Mouse (Mus musculus): ENCODE results near the gene Vangl2. TPM values are rescaled to one million over a fixed set of nuclear protein-coding genes. Genes with fewer than 3 reads are reported as not detected.

Vangl2 gene
- total RNA-seq, 2 experiments from 2014 or later, result 17.4 to 21.5 TPM

DNA sequence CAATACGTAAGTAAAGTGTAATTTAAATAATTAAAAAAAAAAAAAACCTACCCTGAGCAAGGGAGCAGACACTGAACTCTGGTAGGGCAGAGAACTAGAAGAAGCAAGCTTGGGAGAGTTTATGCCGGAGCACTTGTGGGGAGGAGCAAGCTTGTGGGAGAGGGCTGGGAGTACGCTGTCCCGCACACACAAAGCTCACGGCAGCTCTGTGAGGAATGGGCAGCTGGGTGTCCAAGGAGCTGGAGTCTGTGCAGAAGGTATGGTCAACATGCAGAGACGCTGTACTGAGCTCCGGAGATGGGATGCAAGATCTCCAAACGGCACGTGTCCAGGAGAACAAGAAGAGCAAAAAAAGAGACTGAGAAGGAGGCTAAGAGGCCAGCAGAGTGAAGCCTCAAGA lies 13.5 kb downstream of the Vangl2 start:
- DNase-seq (ENCODE audit: low spot score in 2 of 2), result no peak
- intact Hi-C loops (cut with DNase I), result no loop called here

DNA sequence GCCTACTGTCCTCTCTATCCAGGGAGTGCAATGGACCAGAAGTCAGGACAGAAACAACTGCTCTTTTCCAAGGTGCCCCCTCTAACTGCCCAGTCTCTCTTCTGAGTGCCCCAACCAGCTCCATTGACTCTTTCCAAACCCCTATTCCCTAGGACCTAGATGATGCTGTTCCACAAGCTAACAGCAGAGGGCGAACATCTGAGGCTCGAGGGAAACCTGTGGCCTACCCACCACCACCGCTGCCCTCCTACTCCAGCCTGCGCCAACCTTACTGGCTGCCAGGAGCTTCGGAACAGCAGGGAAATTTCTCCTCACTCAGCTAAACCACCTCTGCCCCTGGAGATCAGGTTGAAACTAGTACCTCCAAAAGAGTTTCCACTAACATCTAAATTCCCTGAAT lies 16.2 kb downstream of the Vangl2 start:
- DNase-seq (ENCODE audit: low spot score in 2 of 2), result peak; percentile 63 to 78
- intact Hi-C loops (cut with DNase I), result no loop called here

DNA sequence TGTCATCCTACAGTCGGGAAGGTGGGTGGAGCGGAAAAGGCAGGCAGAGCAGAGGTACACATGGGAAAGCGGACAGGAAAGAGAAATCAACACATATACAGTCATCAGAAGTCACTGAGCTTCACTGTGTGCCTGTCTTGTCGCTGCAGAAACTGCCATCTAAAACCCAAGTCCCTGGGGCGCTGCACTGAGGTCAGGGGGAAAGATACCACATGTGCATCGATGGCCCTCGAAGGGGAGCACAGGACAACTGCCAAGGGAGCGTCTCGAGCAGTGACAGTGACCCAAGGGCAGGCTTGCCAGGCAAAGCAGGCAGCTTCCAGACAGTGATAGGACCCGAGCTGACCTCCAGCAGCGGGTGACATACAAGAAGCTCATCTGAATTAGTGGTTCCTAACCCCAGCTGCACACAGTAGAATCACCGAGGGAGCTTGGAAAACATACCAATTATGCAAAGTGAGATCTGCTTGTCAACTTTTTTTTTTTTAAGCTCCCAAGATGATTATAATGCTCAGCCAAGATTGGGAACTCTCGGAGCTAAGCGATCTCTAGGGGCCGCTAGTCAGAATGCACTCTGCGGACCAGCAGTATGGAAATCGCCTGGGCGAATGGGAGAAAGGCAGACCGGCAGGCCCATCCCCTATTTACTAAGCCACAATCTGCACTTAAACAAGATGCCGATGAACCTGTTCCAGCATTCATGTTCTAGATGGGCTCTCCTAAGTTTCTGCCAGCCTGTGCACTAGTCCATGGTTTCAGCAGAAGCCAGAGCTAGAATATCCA lies 18.0 kb downstream of the Vangl2 start:
- intact Hi-C loops (cut with DNase I), result no loop called here
- no peak for DNase-seq (ENCODE audit: low spot score in 2 of 2)

DNA sequence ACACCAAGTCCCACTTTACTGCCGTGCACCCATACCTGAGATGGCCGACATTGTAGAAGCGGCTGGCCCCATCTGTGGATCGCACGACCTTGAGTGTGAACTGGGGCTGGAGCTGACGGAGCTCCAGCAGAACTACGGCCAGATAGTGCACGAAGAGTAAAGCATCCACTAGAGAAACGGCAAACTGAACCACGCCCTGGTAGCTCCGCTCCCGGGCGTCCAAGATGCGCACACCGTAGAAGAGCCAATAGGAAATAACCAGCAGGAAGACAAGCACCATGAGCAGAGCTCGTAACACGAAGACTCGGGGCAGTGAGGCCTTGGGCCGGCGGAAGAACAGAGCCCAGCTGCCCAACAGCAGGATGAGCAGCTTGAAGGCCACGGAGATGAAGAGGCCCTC lies 18.8 kb downstream of the Vangl2 start:
- no peak for DNase-seq (ENCODE audit: low spot score in 2 of 2)
- intact Hi-C loops (cut with DNase I), result no loop called here

DNA sequence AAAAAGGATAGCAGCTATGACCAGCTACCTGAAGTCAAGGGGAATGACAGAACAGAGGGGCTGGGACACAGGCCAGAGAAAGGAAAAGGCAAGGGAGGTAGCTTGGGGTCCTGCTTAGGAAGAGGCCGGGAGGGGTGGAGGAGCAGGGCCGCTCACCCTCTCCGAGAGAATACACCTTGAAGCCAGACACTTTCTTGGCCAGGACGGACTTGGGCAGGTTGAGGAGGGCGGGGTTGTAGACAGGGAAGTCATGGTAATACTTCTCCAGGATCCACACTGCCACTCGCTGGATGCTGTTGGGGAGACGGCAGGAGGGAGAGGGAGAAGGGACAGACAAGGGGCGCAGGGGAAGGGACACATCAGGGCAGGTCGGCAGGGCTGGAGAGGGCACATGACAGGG lies 19.9 kb downstream of the Vangl2 start:
- intact Hi-C loops (cut with DNase I), result no loop called here
- no peak for DNase-seq (ENCODE audit: low spot score in 2 of 2)

DNA sequence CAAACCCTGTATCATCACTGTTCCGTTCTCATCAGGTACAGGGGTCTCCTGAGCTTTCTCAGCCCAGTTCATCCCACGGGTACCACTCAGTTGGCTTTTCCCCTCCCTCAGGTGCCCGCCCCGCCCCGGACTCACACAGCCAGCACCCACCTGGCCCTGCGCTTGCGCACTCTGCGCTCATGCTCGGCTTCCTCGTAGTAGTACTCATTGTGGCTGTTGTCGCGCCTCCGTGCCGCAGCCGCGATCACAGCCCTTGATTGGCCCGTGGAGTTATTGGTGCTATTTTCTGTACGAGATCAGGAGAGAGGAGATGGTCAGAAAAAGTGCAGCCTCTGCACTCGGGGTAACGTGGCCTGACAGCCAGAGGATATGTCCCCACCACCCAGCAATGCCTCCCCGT lies 20.5 kb downstream of the Vangl2 start:
- intact Hi-C loops (cut with DNase I), result no loop called here

DNA sequence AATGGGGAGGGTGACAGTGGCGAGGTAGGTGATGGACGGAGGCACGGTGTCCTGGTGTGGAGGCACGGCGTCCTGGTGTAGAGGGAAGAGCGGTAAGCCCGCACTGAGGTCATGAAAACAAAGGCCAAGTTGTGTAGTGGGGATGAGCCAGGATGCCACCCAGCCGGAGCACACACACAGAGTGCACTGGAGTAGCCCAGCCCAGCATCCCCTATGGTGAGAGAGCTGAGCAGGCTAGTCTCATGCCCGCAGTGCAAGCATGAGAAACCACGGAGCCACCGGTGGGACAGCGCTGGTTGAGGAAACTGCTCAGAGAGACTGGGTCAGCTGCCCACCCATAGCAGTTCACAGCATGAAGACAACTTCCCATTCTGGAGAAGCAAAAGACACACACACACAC lies 26.6 kb downstream of the Vangl2 start:
- DNase-seq (ENCODE audit: low spot score in 2 of 2), result no peak
- intact Hi-C loops (cut with DNase I), result loop anchor here (5.0 kb wide), 1 partner anchor 184 kb away; no protein-coding TSS in a partner anchor

More for the DNA sequence above, 20.5 kb downstream of the Vangl2 start:
- DNase-seq (ENCODE audit: low spot score in 2 of 2), result no peak

DNA sequence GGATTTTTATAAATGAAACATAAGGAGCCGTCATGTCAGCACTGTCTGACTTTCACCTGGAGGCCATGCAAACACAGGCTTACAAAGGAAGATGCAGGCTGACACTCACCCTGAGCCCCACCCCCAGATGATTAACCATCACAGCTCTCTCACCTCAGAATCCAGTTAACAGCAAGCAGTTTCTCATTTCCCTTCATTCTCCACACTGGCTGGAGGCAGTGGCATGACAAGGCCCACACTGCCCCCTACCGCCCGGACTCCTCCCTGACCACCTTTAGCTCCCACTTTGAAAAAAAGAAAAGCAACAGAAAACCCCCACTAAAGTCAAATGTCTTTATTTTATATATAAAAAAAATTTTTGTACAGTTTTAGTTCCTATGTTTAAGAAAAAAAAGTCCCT lies 27.6 kb downstream of the Vangl2 start:
- DNase-seq (ENCODE audit: low spot score in 2 of 2), result peak; percentile 77 to 80
- intact Hi-C loops (cut with DNase I), result loop anchor here (5.0 kb wide), 1 partner anchor 183 kb away; no protein-coding TSS in a partner anchor

DNA sequence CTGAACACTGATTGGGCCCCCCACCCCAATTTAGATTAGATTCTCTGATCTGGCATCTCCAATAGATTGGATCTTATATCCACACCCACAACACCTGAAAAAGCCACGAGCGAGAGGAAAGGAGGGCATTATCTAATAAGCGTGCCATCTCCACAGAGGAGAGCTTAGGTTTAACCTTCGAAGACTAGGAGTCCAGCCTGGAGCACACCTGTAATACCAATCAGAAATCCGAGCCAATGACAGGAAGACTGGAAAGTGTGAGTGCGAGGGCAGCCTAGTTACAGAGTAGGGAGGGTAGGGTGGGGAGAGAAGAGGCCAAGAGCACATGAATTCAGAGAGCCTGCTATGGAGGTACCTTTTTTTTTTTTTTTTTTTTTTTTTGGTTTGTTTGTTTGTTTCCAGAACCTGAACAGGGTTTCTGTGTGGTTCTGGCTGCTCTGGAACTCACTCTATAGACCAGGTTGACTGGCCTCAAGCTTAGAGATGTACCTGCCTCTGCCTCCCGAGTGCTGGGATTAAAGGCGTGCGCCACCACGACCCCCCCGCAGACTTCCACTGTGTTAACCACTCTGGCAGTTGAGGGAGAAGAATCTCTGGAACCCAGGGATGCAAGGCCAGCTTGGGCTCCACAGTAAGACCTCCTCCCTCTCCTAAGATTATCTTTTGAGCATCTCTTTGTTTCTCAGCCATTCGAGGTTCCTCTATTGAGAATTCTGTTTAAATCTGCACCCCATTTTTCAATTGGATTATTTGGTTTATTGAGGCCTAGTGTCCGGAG lies 29.2 kb downstream of the Vangl2 start:
- DNase-seq (ENCODE audit: low spot score in 2 of 2), result no peak
- intact Hi-C loops (cut with DNase I), result no loop called here

DNA sequence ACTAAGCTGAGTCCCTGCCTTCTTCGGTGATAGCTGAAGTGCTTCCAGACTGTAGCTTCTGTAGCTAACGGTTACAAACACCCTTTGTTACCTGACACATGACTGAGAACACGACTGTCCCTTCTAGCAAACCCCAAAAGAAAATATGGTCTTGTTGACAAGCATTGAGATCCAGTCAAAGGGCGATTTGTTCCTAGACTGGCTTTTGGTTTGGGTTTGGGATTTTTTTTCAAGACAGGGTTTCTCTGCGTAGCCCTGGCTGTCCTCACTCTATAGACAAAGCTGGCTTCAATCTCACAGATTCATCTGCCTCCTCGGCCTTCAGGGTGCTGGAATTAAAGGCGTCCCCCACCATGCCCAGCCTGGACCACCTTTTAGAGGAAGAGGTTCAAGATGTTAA lies 31.5 kb downstream of the Vangl2 start:
- DNase-seq (ENCODE audit: low spot score in 2 of 2), result no peak
- intact Hi-C loops (cut with DNase I), result no loop called here

DNA sequence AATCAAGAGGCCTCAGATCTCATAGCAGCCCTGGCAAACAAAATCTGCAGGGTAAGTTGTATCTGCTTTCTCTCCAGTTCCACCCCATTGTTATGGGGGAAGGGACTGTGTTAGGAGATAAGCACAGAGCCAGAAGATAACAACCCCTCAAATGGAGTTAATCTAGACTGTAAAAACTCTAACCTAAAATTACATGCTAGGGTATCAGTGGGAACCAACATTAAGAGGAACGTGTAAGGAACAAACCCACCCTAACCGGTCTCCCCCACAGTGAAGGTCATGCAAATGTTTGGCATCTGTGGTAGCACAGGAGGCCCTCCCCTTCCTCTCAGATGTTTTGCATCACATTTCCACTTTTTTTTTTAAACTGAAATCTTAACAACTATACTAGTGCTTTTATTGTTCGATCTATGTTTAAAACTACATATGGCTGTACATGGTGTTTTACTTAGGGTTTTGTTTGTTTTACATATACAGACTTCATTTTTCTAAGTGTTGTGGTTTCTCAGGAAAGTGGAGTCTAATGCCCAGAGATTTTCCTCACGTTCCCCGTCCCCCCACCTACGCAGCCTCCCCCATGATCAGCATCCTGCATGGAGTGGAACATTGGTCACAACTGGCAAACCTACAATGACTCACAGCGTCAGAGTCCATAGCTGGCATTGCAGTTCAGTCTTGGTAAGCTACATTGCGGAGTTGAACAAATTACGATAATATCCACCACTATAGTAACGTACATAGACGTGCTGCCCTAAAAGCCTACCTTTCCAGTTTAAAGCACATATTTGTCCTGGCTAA lies 33.1 kb downstream of the Vangl2 start:
- DNase-seq (ENCODE audit: low spot score in 2 of 2), result no peak
- intact Hi-C loops (cut with DNase I), result no loop called here

DNA sequence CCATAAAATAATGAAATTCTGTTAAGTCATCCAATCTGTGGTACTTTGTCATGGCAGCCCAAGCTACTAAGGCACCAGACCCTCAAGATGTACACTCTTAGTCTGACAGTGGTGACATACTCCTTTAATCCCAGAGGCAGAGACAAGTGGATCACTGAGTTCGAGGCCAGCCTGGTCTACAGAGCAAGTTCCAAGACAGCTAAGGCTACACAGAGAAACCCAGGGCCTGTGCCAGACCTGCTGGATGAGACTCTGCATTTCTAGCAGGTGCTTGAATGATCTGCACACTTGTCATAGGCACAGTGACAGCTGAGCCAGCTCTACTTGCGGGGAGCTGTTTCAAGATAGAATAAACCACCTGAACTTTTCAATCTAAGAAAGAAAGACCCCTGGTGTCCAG lies 33.7 kb downstream of the Vangl2 start:
- intact Hi-C loops (cut with DNase I), result no loop called here
- no peak for DNase-seq (ENCODE audit: low spot score in 2 of 2)

DNA sequence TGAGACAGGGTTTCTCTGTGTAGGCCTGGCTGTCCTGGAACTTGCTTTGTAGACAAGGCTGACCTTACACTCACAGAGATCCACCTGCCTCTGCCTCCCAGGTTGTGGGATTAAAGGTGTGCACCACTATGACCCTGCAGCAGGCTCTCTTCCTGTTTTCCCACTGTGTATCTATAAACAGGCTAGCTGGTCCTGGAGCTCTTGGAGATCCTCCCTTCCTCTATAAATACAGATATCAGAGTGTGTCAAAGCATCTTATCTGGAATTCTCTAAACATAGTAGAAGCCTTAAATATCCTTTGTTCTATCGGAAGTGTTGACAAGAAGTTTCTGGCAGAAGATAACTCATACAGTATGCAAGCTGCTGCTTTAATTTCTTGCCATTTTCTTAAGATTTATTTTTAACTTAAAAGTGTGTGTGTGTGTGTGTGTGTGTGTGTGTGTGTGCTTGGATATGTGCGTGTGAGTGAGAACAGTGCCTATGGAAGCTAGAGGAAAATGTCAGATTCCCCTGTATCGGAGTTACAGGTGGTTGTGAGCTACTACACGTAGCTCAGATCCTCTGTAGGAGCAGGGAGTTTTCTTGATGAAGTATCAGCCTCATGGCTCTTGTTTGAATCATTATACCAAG lies 35.2 kb downstream of the Vangl2 start:
- intact Hi-C loops (cut with DNase I), result no loop called here
- peak in 1 of 2 experiments; percentile 81 for DNase-seq (ENCODE audit: low spot score in 2 of 2)

DNA sequence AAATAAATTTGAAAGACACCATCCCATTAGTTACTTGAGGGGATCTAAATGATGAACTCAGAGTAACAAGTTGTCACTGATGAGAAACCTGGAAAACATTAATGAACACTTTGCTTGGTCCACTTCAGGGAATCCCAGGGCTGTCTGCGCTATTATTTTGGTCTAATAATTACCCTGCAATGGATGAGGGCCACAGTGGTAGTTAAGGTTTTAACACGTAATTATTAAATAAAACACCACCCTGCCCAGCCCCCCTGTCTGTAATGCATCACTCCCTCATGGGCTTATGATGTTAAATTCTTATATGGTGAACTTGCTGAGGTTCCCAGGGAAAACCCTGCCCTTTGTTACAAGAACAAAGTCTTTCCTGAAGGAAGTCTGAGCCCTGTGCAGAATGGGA lies 36.4 kb downstream of the Vangl2 start:
- DNase-seq (ENCODE audit: low spot score in 2 of 2), result no peak
- intact Hi-C loops (cut with DNase I), result no loop called here

DNA sequence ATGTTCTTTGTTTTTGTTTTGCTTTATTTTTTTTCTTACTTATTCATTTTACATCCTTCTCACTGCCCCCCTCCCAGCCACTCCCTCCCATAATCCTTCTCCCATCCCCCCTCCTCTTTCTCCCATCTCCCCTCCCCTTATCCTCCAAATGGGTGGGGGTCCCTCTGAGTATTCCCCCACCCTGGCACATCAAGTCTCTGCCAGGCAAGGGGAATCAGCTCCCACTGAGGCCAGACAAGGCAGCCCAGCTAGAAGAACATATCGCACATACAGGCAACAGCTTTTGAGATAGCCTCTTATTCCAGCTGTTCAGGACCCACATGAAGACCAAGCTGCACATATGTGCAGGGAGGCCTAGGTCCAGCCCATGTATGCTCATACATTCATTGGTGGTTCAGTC lies 44.1 kb downstream of the Vangl2 start:
- DNase-seq (ENCODE audit: low spot score in 2 of 2), result no peak
- intact Hi-C loops (cut with DNase I), result no loop called here

DNA sequence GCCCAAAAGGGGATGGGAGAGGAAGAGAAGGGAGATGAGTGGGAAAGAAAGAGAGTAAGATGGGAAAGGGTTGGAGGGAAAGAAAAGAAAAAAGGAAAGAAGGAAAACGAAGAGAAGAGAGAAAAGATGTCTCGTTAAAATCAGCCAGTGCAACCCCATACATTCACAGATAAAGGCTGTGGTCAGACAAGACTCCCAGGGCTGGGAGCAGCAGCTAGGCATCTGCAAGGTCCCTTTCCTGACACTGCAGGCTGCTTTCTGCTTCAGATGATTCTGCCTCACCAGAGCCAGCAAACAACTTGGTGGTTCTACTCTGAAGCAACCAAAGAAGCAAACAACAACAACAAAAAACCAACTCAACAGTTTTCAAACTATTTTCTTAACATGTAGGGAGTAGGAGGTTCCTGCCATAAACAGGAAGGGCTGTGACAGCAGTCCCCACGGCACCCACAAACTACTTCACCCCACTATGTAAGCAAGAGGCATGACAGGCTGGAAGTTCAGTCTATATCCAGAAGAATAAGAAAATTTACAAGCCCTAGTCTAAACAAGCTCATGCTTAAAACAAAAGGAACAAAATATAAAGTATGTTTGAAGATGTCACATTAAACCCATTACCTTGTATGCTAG lies 44.8 kb downstream of the Vangl2 start:
- intact Hi-C loops (cut with DNase I), result no loop called here
- DNase-seq (ENCODE audit: low spot score in 2 of 2), result no peak

DNA sequence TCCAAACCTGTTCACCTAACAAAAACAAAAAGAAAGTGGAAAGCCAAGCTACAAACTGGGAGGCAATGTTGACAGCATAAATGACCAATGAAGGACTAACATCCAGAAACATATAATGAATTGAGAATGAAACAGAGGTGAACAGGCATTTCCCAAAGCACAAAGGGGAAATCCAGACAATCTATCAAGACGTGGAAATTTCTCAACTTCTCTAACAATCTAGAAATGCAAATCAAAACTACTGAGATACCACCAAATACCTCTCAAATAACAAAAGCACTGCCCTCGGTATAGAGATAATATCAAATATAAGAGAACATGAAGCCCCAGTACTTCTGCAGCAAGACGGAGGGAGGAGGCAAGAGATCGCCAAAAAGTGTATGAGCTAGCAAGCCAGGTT lies 45.5 kb downstream of the Vangl2 start:
- DNase-seq (ENCODE audit: low spot score in 2 of 2), result no peak
- intact Hi-C loops (cut with DNase I), result no loop called here

DNA sequence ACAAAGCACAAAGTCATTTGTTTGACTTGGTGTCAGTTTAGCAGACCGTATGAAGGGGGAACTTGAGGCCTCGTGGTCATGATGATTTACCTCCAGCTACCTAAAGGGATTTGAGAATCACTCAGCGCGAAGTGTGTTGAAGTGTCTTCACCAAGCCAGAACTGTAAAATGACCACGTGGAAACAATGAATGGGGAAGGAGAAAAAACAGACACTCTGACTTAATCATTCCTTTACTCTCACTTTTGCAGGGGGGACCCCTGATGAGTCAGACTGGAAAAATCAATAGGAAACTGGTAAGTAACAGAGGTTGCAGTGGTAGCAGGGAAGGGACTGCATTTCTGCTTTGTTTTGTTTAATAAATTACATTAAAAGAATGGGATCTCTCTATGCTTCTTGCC lies 46.1 kb downstream of the Vangl2 start:
- no peak for DNase-seq (ENCODE audit: low spot score in 2 of 2)
- intact Hi-C loops (cut with DNase I), result no loop called here

Data from left cerebral cortex, postnatal 14 days (tissue).